Mouse (Mus musculus): ENCODE measurements at regions not wholly inside any gene's neighbourhood (a gene's known extent, or its start where the extent isn't known, plus 50 kb on each side); places are given as distances from the start of the nearest gene placed in this dataset.

DNA sequence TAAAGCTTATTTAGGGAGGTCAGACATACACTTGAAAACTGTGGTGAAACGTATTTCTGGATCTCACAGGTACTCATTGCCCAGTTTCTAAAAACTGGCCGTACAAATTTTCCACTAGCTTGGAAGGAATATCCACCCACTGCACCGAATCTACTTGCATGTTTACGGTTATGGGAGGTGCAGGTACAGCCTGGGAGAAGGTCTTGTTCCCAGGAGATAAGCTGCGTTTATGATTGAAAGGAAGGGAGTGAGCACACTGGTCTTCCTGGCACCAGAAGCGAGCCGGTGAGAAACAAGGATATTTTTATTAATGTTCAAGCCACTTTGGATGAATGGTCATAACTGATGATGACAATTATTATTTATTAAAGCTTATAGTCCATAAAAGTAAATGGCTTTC is 283.9 kb downstream of the Ccdc91 start:
- WGBS = 88% methylated on average over 7 of the region's 7 CpGs
- Histone ChIP-seq H3K36me3 (replicated peaks; ENCODE audit: control insufficient read depth, insufficient read depth, low read depth, low read length) (no peaks in the 10 kb centered on the region), H3K27me3 (ENCODE audit: control insufficient read depth, insufficient read depth, low read length) (no peaks in the 10 kb centered on the region), H3K9ac (replicated peaks; ENCODE audit: low read length) (no peak overlapping the region), H3K4me1 (ENCODE audit: control insufficient read depth, insufficient read depth, low read length) (no peaks in the 10 kb centered on the region), H3K4me2 (ENCODE audit: low read depth, low read length) (no peak overlapping the region), H3K27ac (replicated peaks; ENCODE audit: low read depth, low read length) (no peak overlapping the region), H3K4me3 (ENCODE audit: low read depth, low read length) (no peak overlapping the region), H3K9me3 (replicated peaks; ENCODE audit: control insufficient read depth, low read length) (no peaks in the 10 kb centered on the region)
- DNase-seq (ENCODE audit: low spot score) (no peak), ATAC-seq (replicated peaks; ENCODE audit: insufficient number of reproducible peaks, low FRiP score, low TSS enrichment, low read depth) (no peak)

DNA sequence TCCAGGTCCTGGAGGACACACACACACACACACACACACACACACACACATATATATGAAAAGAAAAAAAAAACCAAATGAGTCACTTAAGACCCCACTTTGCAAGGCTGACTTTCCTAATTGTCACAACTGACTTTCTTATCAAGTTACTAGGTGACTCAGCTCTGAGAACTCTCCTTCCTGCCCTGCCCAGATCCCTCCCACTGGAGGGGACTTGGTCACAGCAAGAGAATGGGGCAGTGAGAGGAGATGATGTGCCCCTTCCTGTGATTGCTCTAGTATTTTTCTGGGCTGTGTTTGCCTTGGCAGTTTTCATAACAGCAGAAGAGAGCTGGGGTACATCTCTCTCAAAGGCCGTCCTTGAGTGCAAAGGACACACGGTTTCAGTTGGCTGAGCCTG is 284.5 kb downstream of the Ccdc91 start:
- H3K4me2 ChIP-seq (ENCODE audit: low read depth, low read length) = no peak overlapping the region
- H3K27ac ChIP-seq (replicated peaks; ENCODE audit: low read depth, low read length) = no peak overlapping the region
- no peak overlapping the region for H3K4me3 ChIP-seq (ENCODE audit: low read depth, low read length)
- 74% methylated on average over 2 of the region's 2 CpGs for WGBS
- DNase-seq (ENCODE audit: low spot score) (no peak), ATAC-seq (replicated peaks; ENCODE audit: insufficient number of reproducible peaks, low FRiP score, low TSS enrichment, low read depth) (no peak)
- H3K36me3 ChIP-seq (replicated peaks; ENCODE audit: control insufficient read depth, insufficient read depth, low read depth, low read length) = no peaks in the 10 kb centered on the region
- no peaks in the 10 kb centered on the region for H3K4me1 ChIP-seq (ENCODE audit: control insufficient read depth, insufficient read depth, low read length)
- H3K27me3 ChIP-seq (ENCODE audit: control insufficient read depth, insufficient read depth, low read length) = no peaks in the 10 kb centered on the region
- H3K9ac ChIP-seq (replicated peaks; ENCODE audit: low read length) = no peak overlapping the region
- H3K9me3 ChIP-seq (replicated peaks; ENCODE audit: control insufficient read depth, low read length) = no peaks in the 10 kb centered on the region

DNA sequence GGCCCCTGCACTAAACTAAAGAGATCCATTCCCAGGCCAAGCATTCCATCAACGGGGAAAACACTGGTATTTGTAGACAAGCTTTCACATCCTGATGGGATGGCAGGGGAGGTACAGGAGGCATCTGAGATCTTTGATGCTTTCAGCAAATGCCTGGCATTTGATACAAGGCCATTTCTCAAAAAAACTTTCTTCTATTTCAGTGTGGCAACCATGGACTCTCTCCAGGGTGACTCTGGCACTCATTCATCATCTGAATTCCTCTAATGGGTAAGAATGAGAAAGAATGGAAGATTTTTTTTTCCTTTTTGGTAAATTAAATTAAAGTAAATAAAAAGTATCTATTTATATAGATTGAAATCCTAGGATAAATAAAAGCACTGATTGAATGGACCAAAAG is 281.8 kb upstream of the Far2 start:
- Histone ChIP-seq H3K27me3 (ENCODE audit: control insufficient read depth, insufficient read depth, low read length) (no peaks in the 10 kb centered on the region), H3K27ac (replicated peaks; ENCODE audit: low read depth, low read length) (no peak overlapping the region), H3K4me1 (ENCODE audit: control insufficient read depth, insufficient read depth, low read length) (no peaks in the 10 kb centered on the region), H3K9me3 (replicated peaks; ENCODE audit: control insufficient read depth, low read length) (no peaks in the 10 kb centered on the region), H3K4me2 (ENCODE audit: low read depth, low read length) (no peak overlapping the region), H3K9ac (replicated peaks; ENCODE audit: low read length) (no peak overlapping the region), H3K4me3 (ENCODE audit: low read depth, low read length) (no peak overlapping the region), H3K36me3 (replicated peaks; ENCODE audit: control insufficient read depth, insufficient read depth, low read depth, low read length) (no peaks in the 10 kb centered on the region)
- WGBS = 81% methylated on average over 1 of the region's 1 CpGs
- ATAC-seq (replicated peaks; ENCODE audit: insufficient number of reproducible peaks, low FRiP score, low TSS enrichment, low read depth) (no peak), DNase-seq (ENCODE audit: low spot score) (no peak)

DNA sequence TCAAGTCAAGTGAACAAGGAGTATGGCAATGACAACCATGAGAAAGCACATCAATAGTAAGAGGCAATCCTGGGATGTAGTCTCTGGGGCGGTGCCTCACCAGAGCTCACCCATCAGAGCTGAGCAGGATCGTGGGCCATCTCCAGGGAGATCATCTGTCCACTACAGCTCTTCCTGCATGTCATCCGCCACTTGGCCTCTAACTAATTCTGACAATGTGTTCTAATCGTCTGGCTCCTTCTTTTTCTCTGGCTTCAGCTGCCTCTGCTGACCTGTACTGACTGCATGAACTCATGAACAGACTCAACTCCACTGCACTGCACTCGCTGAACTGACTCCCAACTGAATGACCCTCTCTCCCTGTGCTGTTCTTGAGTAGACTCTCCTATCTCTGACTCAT is 277.9 kb upstream of the Far2 start:
- Histone ChIP-seq H3K9ac (replicated peaks; ENCODE audit: low read length) (no peak overlapping the region), H3K4me2 (ENCODE audit: low read depth, low read length) (no peak overlapping the region), H3K27ac (replicated peaks; ENCODE audit: low read depth, low read length) (no peak overlapping the region), H3K9me3 (replicated peaks; ENCODE audit: control insufficient read depth, low read length) (no peaks in the 10 kb centered on the region), H3K36me3 (replicated peaks; ENCODE audit: control insufficient read depth, insufficient read depth, low read depth, low read length) (no peaks in the 10 kb centered on the region), H3K27me3 (ENCODE audit: control insufficient read depth, insufficient read depth, low read length) (no peaks in the 10 kb centered on the region), H3K4me1 (ENCODE audit: control insufficient read depth, insufficient read depth, low read length) (no peaks in the 10 kb centered on the region), H3K4me3 (ENCODE audit: low read depth, low read length) (no peak overlapping the region)
- no peak for DNase-seq (ENCODE audit: low spot score)
- WGBS = 75% methylated on average over 5 of the region's 5 CpGs
- no peak for ATAC-seq (replicated peaks; ENCODE audit: insufficient number of reproducible peaks, low FRiP score, low TSS enrichment, low read depth)

DNA sequence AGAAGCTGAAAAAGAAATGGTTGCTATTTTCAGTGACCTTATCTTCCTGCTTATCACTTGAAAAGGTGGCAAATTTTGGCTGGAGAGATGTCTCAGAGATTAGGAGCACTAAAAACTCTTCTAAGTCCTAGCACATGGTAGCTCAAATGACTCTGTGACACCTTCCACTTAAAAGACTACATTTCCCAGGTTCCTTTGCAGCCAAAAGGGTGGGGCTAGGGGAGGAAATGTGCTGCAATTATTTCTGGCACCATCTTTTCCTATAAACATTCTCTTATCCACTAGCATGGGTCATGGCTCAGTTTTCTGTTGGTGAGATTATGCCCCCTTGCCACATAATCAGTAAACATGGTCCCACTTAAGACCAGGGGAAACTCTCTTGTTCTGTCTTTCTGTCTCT is 277.0 kb upstream of the Far2 start:
- no peaks in the 10 kb centered on the region for H3K4me1 ChIP-seq (ENCODE audit: control insufficient read depth, insufficient read depth, low read length)
- H3K4me2 ChIP-seq (ENCODE audit: low read depth, low read length) = no peak overlapping the region
- H3K27ac ChIP-seq (replicated peaks; ENCODE audit: low read depth, low read length) = no peak overlapping the region
- ATAC-seq (replicated peaks; ENCODE audit: insufficient number of reproducible peaks, low FRiP score, low TSS enrichment, low read depth) (no peak), DNase-seq (ENCODE audit: low spot score) (peak; percentile 12)
- no peak overlapping the region for H3K4me3 ChIP-seq (ENCODE audit: low read depth, low read length)
- H3K9me3 ChIP-seq (replicated peaks; ENCODE audit: control insufficient read depth, low read length) = no peaks in the 10 kb centered on the region
- no peaks in the 10 kb centered on the region for H3K27me3 ChIP-seq (ENCODE audit: control insufficient read depth, insufficient read depth, low read length)
- H3K9ac ChIP-seq (replicated peaks; ENCODE audit: low read length) = no peak overlapping the region
- H3K36me3 ChIP-seq (replicated peaks; ENCODE audit: control insufficient read depth, insufficient read depth, low read depth, low read length) = no peaks in the 10 kb centered on the region

- no peaks in the 10 kb centered on the region for H3K9me3 ChIP-seq (replicated peaks; ENCODE audit: control insufficient read depth, low read length)
- no peaks in the 10 kb centered on the region for H3K36me3 ChIP-seq (replicated peaks; ENCODE audit: control insufficient read depth, insufficient read depth, low read depth, low read length)
Measured at GRCm38 (mm10) chr6:147771411-147771810, 275.6 kb upstream of the Far2 start.

GRCm38 (mm10) chr6:147773904-147774303 is 273.2 kb upstream of the Far2 start:
- ATAC-seq (replicated peaks; ENCODE audit: insufficient number of reproducible peaks, low FRiP score, low TSS enrichment, low read depth) (no peak), DNase-seq (ENCODE audit: low spot score) (no peak)
- no peaks in the 10 kb centered on the region for H3K9me3 ChIP-seq (replicated peaks; ENCODE audit: control insufficient read depth, low read length)
- no peak overlapping the region for H3K4me2 ChIP-seq (ENCODE audit: low read depth, low read length)
- WGBS = 80% methylated on average over 10 of the region's 10 CpGs
- H3K27ac ChIP-seq (replicated peaks; ENCODE audit: low read depth, low read length) = no peak overlapping the region
- no peaks in the 10 kb centered on the region for H3K36me3 ChIP-seq (replicated peaks; ENCODE audit: control insufficient read depth, insufficient read depth, low read depth, low read length)
- no peak overlapping the region for H3K4me3 ChIP-seq (ENCODE audit: low read depth, low read length)
- H3K27me3 ChIP-seq (ENCODE audit: control insufficient read depth, insufficient read depth, low read length) = no peaks in the 10 kb centered on the region
- no peak overlapping the region for H3K9ac ChIP-seq (replicated peaks; ENCODE audit: low read length)
- H3K4me1 ChIP-seq (ENCODE audit: control insufficient read depth, insufficient read depth, low read length) = no peaks in the 10 kb centered on the region

More at GRCm38 (mm10) chr6:147771411-147771810, 275.6 kb upstream of the Far2 start:
- ATAC-seq (replicated peaks; ENCODE audit: insufficient number of reproducible peaks, low FRiP score, low TSS enrichment, low read depth) = no peak
- DNase-seq (ENCODE audit: low spot score) = peak; percentile 33
- Histone ChIP-seq H3K27ac (replicated peaks; ENCODE audit: low read depth, low read length) (no peak overlapping the region), H3K4me1 (ENCODE audit: control insufficient read depth, insufficient read depth, low read length) (no peaks in the 10 kb centered on the region), H3K4me3 (ENCODE audit: low read depth, low read length) (no peak overlapping the region), H3K27me3 (ENCODE audit: control insufficient read depth, insufficient read depth, low read length) (no peaks in the 10 kb centered on the region), H3K9ac (replicated peaks; ENCODE audit: low read length) (no peak overlapping the region), H3K4me2 (ENCODE audit: low read depth, low read length) (no peak overlapping the region)
- WGBS = 43% methylated on average over 4 of the region's 4 CpGs

GRCm38 (mm10) chr6:147774626-147775025 is 272.4 kb upstream of the Far2 start:
- H3K4me2 ChIP-seq (ENCODE audit: low read depth, low read length) = no peak overlapping the region
- no peak overlapping the region for H3K4me3 ChIP-seq (ENCODE audit: low read depth, low read length)
- H3K27ac ChIP-seq (replicated peaks; ENCODE audit: low read depth, low read length) = no peak overlapping the region
- H3K27me3 ChIP-seq (ENCODE audit: control insufficient read depth, insufficient read depth, low read length) = no peaks in the 10 kb centered on the region
- no peak for ATAC-seq (replicated peaks; ENCODE audit: insufficient number of reproducible peaks, low FRiP score, low TSS enrichment, low read depth)
- no peaks in the 10 kb centered on the region for H3K9me3 ChIP-seq (replicated peaks; ENCODE audit: control insufficient read depth, low read length)
- DNase-seq (ENCODE audit: low spot score) = no peak
- H3K4me1 ChIP-seq (ENCODE audit: control insufficient read depth, insufficient read depth, low read length) = no peaks in the 10 kb centered on the region
- no peaks in the 10 kb centered on the region for H3K36me3 ChIP-seq (replicated peaks; ENCODE audit: control insufficient read depth, insufficient read depth, low read depth, low read length)
- no peak overlapping the region for H3K9ac ChIP-seq (replicated peaks; ENCODE audit: low read length)
- 82% methylated on average over 6 of the region's 6 CpGs for WGBS

GRCm38 (mm10) chr6:147779466-147779865 is 267.6 kb upstream of the Far2 start:
- DNase-seq (ENCODE audit: low spot score) (no peak), ATAC-seq (replicated peaks; ENCODE audit: insufficient number of reproducible peaks, low FRiP score, low TSS enrichment, low read depth) (no peak)
- Histone ChIP-seq H3K9me3 (replicated peaks; ENCODE audit: control insufficient read depth, low read length) (no peaks in the 10 kb centered on the region), H3K4me1 (ENCODE audit: control insufficient read depth, insufficient read depth, low read length) (no peaks in the 10 kb centered on the region), H3K9ac (replicated peaks; ENCODE audit: low read length) (no peak overlapping the region), H3K4me3 (ENCODE audit: low read depth, low read length) (no peak overlapping the region), H3K27ac (replicated peaks; ENCODE audit: low read depth, low read length) (no peak overlapping the region), H3K36me3 (replicated peaks; ENCODE audit: control insufficient read depth, insufficient read depth, low read depth, low read length) (no peaks in the 10 kb centered on the region), H3K27me3 (ENCODE audit: control insufficient read depth, insufficient read depth, low read length) (no peaks in the 10 kb centered on the region), H3K4me2 (ENCODE audit: low read depth, low read length) (no peak overlapping the region)
- 86% methylated on average over 1 of the region's 1 CpGs for WGBS

Data from embryonic facial prominence, embryonic 11.5 days (tissue).